Mouse (Mus musculus) liver, embryonic 11.5 days (tissue): ENCODE data around the gene Gm45837. TPM values are rescaled to one million over a fixed set of nuclear protein-coding genes. Genes with fewer than 3 reads are reported as not detected.
"Not testable (repeated sequence)": the region's sequence is repeated elsewhere in the genome, so short reads cannot be mapped to it uniquely, and the experiment has no call there.

ENCODE experiments used
- ATAC-seq: fragments of 200-750 bp; cut with Nextera tagmentation; replicated peaks from 2 replicates; pipeline ENCODE4 v1.8.0; 2017; ENCODE audit warnings: moderate number of reproducible peaks, mild to moderate bottlenecking, moderate TSS enrichment, moderate library complexity; ENCODE audit not compliant: low FRiP score
- DNase-seq: peaks from one replicate; pipeline ENCODE4 v3.0.0-alpha.2; 2017; ENCODE audit warnings: low spot score
- H3K27ac ChIP-seq: fragments of 300-500 bp; sonication (generic); 2 replicates; pipeline ENCODE4 v1.5.1; 2014; ENCODE audit warnings: mild to moderate bottlenecking, low read depth, low read length, control low read depth
- H3K27me3 ChIP-seq: fragments of 300-500 bp; sonication (generic); replicated peaks from 2 replicates; pipeline ENCODE4 v1.6.1; 2014; ENCODE audit warnings: low read length, mixed read lengths; ENCODE audit not compliant: control insufficient read depth, insufficient read depth
- H3K36me3 ChIP-seq: fragments of 300-500 bp; sonication (generic); 2 replicates; pipeline ENCODE4 v1.6.1; 2014; ENCODE audit warnings: mild to moderate bottlenecking, low read length, moderate library complexity, mixed read lengths; ENCODE audit not compliant: control insufficient read depth, insufficient read depth
- H3K4me1 ChIP-seq: fragments of 300-500 bp; sonication (generic); replicated peaks from 2 replicates; pipeline ENCODE4 v1.6.1; 2014; ENCODE audit warnings: low read length, mixed read lengths; ENCODE audit not compliant: control insufficient read depth, insufficient read depth
- H3K4me2 ChIP-seq: fragments of 300-500 bp; sonication (generic); 2 replicates; pipeline ENCODE4 v1.6.1; 2014; ENCODE audit warnings: mild to moderate bottlenecking, control low read depth, moderate library complexity
- H3K4me3 ChIP-seq: fragments of 300-500 bp; sonication (generic); 2 replicates; pipeline ENCODE4 v1.5.1; 2014; ENCODE audit warnings: low read depth, low read length, control low read depth
- H3K9ac ChIP-seq: fragments of 300-500 bp; sonication (generic); 2 replicates; pipeline ENCODE4 v1.6.1; 2014; ENCODE audit warnings: low read depth, low read length, control low read depth
- H3K9me3 ChIP-seq: fragments of 300-500 bp; sonication (generic); 2 replicates; pipeline ENCODE4 v1.6.1; 2016; ENCODE audit warnings: low read length, inconsistent platforms, mixed read lengths; ENCODE audit not compliant: control insufficient read depth
- WGBS: fragments of 180-500 bp; shearing (Covaris S2); extraction: QIAGEN DNeasy Blood & Tissue Kit; methylation state at CpG from one replicate; pipeline ENCODE4 v1.1.7; 2014; 5-methylcytosine and 5-hydroxymethylcytosine counted together
- microRNA counts: library from miRNA; unstranded; fragments of <30 nt; microRNA quantifications from one replicate; lab custom pipeline; 2015
- microRNA-seq: library from miRNA; unstranded; fragments of <30 nt; microRNA quantifications from one replicate; pipeline ENCODE4, GENCODE M21; 2017; ENCODE audit warnings: borderline number of aligned reads
- polyA plus RNA-seq: library from polyadenylated mRNA; unstranded; fragments of >200 nt; fragmentation: Nextera tagmentation; extraction: Ambion mirVana; gene quantifications from 2 replicates; pipeline ENCODE4 v1.2.1, GENCODE M21; 2014

Gm45837 gene
- polyA plus RNA-seq, 1 experiment from 2014 or later, result not detected

DNA sequence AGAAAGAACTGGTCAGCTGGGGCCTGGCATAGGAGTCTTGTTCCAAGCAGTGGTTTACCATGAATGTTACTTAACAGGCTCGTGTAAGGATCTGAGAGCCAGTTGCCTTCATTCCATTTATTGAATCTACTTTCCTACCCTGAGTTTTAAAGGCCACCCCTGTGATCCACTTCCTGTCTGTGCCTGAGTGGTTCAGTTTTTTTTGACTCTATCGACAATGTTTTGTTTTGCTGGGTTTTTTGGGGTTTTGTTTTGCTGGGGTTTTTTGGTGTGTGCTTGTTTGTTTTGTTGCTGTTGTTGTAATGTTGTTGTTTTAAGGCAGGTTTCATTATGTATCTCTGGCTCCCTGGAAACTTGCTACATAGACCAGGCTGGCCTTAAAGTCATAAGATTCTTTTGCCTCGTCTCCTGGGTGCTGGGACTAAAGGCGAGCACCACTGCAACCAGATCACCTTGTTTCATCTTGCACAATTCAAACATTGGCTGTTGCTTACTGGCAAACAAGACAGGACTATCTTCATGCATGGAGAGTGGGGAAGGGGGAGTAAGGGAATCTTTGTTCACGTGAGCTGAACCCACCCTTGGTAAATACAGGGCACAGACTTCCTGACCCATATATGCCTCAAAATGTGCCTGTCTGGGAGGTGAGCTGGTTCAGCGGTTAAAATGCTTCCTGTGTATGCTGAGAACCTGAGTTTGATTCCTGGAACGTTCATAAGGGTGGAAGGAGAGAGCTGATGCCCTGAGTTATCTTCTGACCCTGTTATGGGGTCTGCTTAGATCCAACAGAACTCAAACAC lies 140.2 kb downstream of the Gm45837 start:
- Histone ChIP-seq H3K27me3 (no peaks in the 10 kb centered on the region), H3K4me3 (no peak overlapping the region), H3K27ac (no peak overlapping the region), H3K36me3 (no peaks in the 10 kb centered on the region), H3K4me1 (no peaks in the 10 kb centered on the region), H3K4me2 (no peak overlapping the region), H3K9me3 (no peaks in the 10 kb centered on the region), H3K9ac (no peak overlapping the region)
- DNase-seq (no peak), ATAC-seq (no peak)
- WGBS, result 57% methylated on average over 7 of the region's 7 CpGs

DNA sequence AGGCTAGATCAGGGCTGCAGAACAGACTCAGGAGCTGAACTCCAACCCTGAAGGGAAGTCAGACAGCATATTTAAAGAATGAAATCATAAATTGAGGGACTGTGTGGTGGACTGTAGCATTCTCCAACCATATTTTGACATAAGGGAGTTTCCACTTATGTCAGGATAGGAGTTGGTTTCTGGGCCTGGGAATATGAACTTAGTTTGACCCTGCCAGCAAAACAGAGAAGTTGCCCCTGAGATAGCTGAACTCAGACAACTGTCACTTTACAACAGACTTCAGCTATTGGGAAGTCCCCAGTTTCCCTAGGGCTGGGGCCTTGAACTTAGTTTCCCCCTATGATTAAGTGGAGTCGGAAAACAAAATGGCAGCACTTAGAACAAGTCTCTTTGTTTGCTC lies 140.8 kb downstream of the Gm45837 start:
- H3K4me2 ChIP-seq, result no peak overlapping the region
- no peak overlapping the region for H3K9ac ChIP-seq
- no peak overlapping the region for H3K4me3 ChIP-seq
- ATAC-seq (no peak), DNase-seq (no peak)
- no peaks in the 10 kb centered on the region for H3K4me1 ChIP-seq
- H3K9me3 ChIP-seq, result no peaks in the 10 kb centered on the region
- WGBS, result 82% methylated on average over 1 of the region's 1 CpGs
- H3K27ac ChIP-seq, result no peak overlapping the region
- no peaks in the 10 kb centered on the region for H3K36me3 ChIP-seq
- H3K27me3 ChIP-seq, result no peaks in the 10 kb centered on the region

DNA sequence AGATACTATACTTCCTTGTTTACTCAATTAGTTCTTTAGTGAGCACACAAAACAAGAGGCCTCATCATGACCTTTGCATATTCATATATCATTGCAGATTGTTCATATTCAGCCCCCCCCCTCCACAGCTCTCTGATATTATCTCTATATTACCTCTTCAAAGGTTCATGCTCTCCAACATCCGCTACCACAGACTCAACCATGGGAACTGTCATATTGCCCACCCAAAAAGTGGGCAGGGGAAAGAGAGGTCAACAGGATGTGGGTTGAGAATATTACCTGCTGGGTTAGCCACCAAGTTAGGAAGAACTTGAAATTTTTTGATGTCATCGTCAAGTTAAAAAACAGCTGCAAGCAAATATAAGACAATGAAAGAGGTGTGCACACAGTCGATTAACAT lies 144.8 kb downstream of the Gm45837 start:
- H3K27me3 ChIP-seq, H3K36me3 ChIP-seq, H3K4me2 ChIP-seq, DNase-seq, H3K9ac ChIP-seq, H3K27ac ChIP-seq, H3K4me3 ChIP-seq, H3K4me1 ChIP-seq, ATAC-seq, H3K9me3 ChIP-seq: not testable (repeated sequence)
- 85% methylated on average over 3 of the region's 3 CpGs for WGBS

DNA sequence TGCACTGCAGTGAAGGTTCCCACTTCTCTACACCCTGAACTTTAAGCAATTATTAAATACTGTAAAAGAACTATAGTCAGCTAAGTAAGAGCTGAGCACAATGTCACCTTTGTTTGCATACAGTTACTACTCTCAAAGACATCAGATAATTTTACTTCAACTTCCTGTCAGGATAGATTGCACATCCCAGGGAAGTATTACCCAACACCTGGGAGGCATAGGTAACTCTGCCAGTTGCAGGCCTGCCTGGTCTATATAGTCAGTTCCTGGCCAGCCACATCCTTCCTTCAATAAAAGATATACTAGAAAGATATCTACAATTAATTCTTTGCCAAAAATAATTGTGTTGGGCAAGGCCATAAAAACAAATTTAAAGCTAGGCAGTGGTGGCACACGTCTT lies 146.7 kb downstream of the Gm45837 start:
- H3K4me3 ChIP-seq, result no peak overlapping the region
- H3K9ac ChIP-seq, result no peak overlapping the region
- no peaks in the 10 kb centered on the region for H3K36me3 ChIP-seq
- no peak for ATAC-seq
- no peak overlapping the region for H3K4me2 ChIP-seq
- H3K27ac ChIP-seq, result no peak overlapping the region
- 71% methylated on average over 1 of the region's 1 CpGs for WGBS
- H3K9me3 ChIP-seq, result no peaks in the 10 kb centered on the region
- no peak for DNase-seq
- H3K27me3 ChIP-seq, result no peaks in the 10 kb centered on the region
- no peaks in the 10 kb centered on the region for H3K4me1 ChIP-seq

DNA sequence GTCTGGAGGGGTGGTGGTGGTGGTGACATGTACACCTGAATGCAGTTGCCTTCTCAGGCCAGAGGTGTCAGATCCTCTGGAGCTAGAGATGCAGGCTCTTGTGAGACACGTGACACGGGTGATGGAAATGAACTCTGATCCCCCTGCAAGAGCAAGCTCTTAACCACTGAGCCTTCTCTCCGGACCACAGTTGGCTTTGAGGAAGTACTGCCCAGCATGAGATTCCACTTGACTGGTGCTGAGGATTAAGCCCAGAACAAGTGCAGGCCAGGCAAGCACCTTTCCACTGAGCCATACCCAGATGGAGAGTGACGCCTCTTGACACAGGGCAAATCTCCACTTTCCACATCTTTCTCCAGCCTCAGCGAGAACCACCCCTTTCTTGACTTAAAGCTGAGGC lies 148.7 kb downstream of the Gm45837 start:
- H3K27me3 ChIP-seq, H3K36me3 ChIP-seq, H3K4me1 ChIP-seq, H3K9me3 ChIP-seq, H3K4me2 ChIP-seq, ATAC-seq, DNase-seq, H3K4me3 ChIP-seq, H3K9ac ChIP-seq, H3K27ac ChIP-seq: not testable (repeated sequence)
- WGBS, result 51% methylated on average over 5 of the region's 5 CpGs

MicroRNAs encoded within 50 kb of the gene (microRNA counts, 519-probe panel; counts per million panel counts)
- microRNA mmu-miR-139-3p (lab: Ali Mortazavi, UCI) (not detected), microRNA mmu-miR-139-5p (lab: Ali Mortazavi, UCI) (not detected)

Small RNA genes within 50 kb of the gene (microRNA-seq; reads per million reads assigned to microRNA genes)
- 5,004 reads per million, percentile 88 among the genes with 10 or more reads in this experiment for gene Mir139

Other genes starting within 250 kb of the Gm45837 start
- gene Atg16l2, start 108.6 kb upstream of the Gm45837 start, polyA plus RNA-seq, result 5.7 and 6.4 TPM in 2 replicates
- gene Stard10, start 93.8 kb upstream of the Gm45837 start, polyA plus RNA-seq, result 86.4 and 93.9 TPM in 2 replicates
- 33.8 and 33.9 TPM in 2 replicates for gene Arap1, start 62.8 kb upstream of the Gm45837 start, polyA plus RNA-seq
- 14.4 and 15.0 TPM in 2 replicates for gene Pde2a, start 10.8 kb downstream of the Gm45837 start, polyA plus RNA-seq
- not detected in 2 replicates for gene Art2b, start 174.7 kb downstream of the Gm45837 start, polyA plus RNA-seq